Mouse (Mus musculus) cerebellum, postnatal 14 days (tissue): ENCODE data around the gene Gm10271.

Experiments used
- DNase-seq, 2 experiments: peaks; one replicate each; pipeline ENCODE4 v3.0.0; 2021; ENCODE audit warnings: mixed read lengths in 2 of 2

Gene Gm10271

GRCm38 (mm10) chr10:116931497-116932179 lies 40.8 kb downstream of the Gm10271 start:
- no peak for DNase-seq

DNA sequence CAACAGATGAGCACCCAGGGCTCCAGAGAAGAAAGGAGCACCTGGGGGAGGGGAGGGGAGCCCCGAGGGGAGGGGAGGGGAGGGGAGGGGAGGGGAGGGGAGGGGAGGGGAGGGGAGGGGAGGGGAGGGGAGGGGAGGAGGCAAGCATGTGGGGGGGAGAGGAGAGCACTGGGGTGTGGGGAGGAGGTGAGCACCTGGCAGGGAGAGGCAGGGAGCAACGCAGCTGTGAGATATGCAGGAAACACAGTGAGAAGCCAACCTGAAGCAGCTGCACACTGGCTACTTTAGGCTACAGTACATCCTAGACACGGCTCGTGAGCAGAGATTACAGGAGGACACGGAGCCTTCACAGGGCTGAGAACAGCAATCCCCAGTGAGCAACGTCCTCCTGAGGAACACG lies 41.5 kb downstream of the Gm10271 start:
- DNase-seq = no peak

DNA sequence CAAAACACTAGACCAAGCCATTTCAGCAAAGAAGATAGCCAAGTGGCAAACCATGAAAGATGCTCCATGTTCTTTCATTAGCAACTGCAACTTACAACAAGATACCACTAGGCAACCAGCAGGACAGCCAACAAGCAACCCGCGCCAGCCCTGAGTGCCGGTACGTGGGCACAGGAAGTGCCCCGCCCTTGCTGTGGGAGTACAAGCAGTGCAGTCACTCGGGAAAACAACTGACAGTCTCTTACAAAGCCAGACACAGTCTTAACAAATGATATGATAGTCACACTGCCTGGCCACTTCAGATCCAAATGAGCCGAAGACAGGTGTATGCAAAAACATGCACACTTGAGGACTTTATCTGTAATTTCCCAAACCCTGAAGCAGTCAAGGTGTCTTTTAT lies 41.9 kb downstream of the Gm10271 start:
- no peak for DNase-seq

DNA sequence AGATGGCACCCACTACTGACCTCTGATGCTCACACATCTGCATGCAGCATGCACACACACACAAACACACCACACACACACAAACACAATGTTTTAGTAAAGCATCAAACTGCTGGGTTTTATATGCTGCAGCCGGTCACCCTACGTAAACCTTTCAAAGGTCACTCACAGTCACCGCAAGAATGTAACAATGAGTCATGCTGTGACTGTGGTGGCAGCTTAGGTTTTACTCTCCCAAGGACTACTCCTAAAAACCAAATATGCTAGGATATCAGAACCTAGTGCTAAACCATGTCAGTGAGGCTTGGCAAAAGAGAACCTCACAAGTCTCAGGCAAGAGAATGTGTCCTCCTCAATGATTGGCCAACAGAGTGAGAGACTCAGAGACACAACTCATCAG lies 43.6 kb downstream of the Gm10271 start:
- DNase-seq = no peak

DNA sequence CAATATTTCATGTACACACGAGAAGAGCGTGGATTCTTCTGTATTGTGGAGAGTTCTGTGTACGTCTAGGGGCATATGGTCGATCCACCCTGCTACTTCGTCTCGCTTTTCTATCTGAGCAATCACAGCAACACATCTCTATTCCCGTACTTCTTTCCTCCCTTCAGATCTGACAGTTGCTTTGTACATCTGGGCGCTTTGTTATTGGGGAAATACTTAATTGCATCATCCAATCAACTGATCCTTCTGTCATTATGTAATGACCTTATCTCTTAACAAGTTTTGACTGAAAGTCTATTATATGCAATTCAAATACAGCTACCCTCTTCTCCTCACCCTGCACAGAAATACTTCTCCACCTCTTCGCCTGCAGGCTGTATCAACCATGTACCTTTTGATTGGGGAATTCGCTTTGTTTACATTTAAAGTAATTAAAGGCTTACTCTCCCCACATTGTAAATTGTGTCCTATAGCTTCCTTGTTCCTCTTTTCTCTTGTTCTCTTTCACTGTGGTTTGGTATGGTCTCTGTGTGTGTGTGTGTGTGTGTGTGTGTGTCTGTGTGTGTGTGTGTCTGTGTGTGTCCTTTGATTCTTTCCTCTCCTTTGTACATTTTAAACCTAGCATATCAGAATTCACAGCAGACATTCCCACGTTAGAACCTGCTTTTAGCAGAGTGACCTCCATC lies 45.8 kb downstream of the Gm10271 start:
- no peak for DNase-seq

- no peak for DNase-seq
Measured at GRCm38 (mm10) chr10:116923651-116924495, 48.5 kb downstream of the Gm10271 start.

DNA sequence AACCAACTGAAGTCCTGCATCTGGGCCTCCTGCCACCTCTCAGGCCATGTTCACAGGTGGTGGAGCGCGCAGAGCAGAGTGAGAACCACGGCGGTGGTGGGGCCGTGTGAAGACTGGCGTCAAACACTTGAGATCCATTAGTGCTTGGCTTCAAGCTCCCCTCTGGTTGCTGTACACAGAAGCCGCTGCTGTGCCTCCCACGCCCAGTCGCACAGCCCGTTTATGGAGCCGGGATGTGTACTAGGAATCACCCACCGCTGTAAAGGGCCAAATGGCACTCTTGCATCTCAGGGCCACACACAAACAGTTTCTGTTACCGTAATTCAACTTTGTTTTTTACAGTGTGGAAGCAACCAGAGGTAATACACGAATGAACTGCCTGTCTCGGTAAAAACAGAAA lies 50.2 kb downstream of the Gm10271 start:
- DNase-seq = no peak

GRCm38 (mm10) chr10:116921416-116921815 lies 51.0 kb downstream of the Gm10271 start:
- DNase-seq = no peak

DNA sequence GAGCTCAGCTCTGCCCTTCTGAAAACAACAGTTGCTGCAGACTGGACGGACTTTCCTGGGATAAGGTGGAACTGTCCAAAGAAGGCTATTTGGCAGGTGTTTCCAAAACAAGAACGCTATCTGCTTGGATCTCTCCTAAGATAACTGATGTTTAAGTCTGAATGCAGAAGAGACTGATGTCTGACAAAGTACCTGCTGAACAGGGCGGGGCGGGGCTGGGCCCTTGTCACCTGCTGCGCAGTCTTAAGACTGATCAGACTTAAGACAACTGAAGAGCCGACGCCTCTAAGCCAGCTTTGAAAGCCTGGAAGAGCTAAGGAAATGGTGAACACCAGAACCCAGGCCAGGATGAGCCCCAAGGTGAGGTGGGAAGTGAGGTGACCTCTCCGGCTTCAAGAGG lies 51.8 kb downstream of the Gm10271 start:
- no peak for DNase-seq

GRCm38 (mm10) chr10:116919368-116920317 lies 52.8 kb downstream of the Gm10271 start:
- DNase-seq = no peak

DNA sequence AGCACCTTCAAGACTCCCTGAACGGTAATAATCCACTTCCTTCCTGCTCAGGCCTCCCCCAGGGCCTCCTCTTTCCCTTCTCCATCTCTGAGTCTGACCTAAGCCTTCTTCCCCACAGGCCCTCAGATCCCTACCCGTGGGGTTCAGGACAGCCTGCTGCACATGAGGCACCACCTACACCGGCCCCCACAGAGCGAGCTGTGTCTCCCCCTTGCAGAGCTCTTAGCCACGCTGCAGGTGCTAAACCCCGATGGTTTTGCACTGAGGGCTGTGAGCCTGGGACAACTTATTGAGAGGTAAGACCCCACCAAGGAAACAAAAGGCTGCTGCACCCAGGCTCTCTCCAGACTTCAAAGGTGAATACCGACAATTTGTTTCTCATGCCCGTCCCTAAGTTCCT lies 55.8 kb downstream of the Gm10271 start:
- DNase-seq = no peak

DNA sequence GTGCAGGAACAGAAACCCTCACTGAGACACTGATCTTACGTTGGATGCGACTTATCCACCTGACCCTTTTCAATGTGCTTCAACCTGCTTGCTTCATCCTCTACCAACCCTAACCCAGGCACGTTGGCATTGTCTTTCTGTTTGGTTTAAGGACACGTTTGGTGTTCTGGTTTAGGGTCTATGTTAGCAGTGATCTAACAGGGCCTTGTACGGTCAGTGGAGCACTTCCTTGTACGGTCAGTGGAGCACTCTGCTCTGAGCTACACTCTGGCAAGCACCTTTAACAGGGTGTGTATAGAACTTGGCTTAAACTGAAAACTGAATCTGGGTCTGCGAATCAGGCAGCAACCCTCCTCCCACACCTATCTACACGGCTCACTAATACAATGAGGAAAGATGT lies 57.1 kb downstream of the Gm10271 start:
- DNase-seq = no peak

GRCm38 (mm10) chr10:116914586-116914985 lies 57.8 kb downstream of the Gm10271 start:
- no peak for DNase-seq

- no peak for DNase-seq
Measured at GRCm38 (mm10) chr10:116913647-116914273, 58.6 kb downstream of the Gm10271 start.

DNA sequence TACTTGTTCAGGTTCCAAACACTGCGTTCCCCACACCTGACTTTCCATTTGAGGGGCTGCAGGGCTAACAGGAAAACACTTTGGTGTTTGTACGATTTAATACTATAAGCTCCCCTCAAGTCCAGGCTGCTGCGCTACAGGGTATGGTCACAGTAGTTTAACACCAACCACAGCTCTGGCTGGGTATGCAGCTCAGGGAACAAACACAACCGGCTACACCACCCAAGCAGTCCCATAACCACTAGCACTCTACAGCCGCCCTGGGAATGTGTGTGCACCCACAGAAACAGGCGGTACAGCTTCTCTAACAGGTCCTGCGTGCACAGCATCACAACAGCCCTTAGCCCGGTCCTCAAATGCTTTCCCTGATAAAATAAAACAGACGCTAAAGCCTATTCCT lies 59.6 kb downstream of the Gm10271 start:
- no peak for DNase-seq

DNA sequence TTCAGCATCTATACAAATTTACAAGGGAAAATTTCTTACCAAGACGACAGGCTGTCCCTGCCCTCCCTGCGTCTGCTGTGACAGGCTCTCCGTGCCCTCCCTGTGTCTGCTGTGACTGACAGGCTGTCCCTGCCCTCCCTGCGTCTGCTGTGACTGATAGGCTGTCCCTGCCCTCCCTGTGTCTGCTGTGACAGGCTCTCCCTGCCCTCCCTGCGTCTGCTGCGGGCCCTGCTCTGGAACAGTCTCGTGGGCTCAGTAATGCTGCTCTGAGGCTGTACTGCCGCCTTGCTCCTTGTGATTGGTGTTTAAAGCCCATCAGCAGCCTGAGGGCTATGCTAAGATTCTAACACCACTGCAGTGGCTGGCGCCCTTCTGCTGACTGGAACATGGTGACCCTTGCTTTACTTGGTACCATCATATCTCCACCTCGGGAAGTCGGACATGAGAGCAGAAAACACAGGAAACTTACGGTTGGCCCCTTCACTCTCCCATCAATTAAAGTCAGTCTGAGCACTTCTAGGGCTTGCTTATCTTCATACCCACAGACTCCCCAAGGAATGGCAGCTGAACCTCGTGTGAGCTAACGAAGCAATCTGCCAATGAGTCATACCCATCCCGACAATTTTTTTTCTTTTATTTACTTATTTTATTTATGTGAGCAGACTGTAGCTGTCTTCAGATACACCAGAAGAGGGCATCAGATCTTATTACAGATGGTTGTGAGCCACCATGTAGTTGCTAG lies 63.3 kb downstream of the Gm10271 start:
- DNase-seq = no peak
